Mouse (Mus musculus): Measurements from ENCODE around the gene Ccng2. TPM values are rescaled to one million over a fixed set of nuclear protein-coding genes. Genes with fewer than 3 reads are reported as not detected.

Gene Ccng2
- total RNA-seq, 1 experiment from 2014 or later: 42.1 TPM

Other genes starting within 250 kb of the Ccng2 start
- 0.78 TPM in 1 of 2 replicates, not detected in the other for gene Sowahb, start 222.2 kb upstream of the Ccng2 start, total RNA-seq (2021)
- 56.7 and 59.4 TPM in 2 replicates for gene Sept11, start 173.8 kb upstream of the Ccng2 start, total RNA-seq (2021)
- gene Ccni, start 60.8 kb upstream of the Ccng2 start, total RNA-seq (2021): 240 and 262 TPM in 2 replicates
- 1.3 and 2.6 TPM in 2 replicates for gene 2010109A12Rik, start 60.7 kb upstream of the Ccng2 start, total RNA-seq (2021)

Measured in adrenal gland, postnatal 14 days (tissue).